Mouse (Mus musculus): Measurements from ENCODE around the gene Morn2.
"Not testable (repeated sequence)": the region's sequence is repeated elsewhere in the genome, so short reads cannot be mapped to it uniquely, and the experiment has no call there.

Morn2 gene

DNA sequence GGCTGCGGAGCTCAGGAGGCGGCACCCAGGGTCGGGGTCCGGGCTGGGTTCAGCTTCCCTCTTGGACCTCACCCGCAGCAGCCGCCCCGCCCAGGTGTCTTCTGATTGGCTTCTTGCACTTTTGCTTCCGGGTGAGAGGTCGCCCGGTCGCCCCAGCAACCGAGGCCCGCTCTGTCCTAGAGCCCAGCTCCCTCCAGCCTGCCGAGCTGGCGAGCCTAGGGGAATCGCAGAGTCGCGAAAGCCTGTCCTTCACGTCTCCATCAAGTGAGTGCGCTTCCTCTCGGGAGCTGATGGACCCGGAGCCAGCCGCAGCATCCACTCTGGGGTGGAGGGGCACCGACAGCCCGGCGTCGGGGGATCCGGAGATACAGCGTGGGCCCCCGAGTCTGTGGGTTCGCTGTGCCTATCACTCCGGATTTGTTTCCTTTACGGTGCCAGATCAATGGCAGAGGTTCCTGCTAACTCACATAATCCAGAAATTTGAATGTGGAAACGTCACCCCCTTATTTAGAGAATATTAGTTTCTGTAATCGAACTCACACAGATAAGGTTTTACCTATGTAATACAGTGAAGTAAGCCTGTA, at the start of gene Morn2, which contains the start of gene Dhx57:
Morn2 (plus strand) TSS at position 130 of the 584 bp plus-strand sequence.
Dhx57 (minus strand) TSS at position 403 of the 584 bp plus-strand sequence.
- DNase-seq, result peak; percentile 92 to 94

DNA sequence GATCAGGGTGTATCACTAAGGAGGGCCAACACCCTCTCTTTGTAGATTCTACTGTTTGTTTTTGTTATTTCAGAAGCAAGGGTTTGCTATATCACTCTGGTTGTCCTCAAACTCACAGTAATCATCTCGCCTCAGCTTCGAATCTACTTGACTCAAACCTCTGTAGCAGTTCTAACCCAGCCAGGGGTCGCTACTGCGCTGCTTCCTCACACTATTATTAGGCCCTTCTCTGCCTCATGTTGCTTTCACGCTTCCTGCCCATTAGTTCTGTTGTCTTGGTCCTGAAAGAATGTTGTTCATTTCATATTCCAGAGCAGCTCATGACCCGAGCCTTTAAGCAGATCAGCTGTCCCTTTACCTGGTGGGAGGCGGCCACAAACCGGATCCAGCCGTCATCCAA, 48.4 kb upstream of the Morn2 start:
- no peak for DNase-seq

DNA sequence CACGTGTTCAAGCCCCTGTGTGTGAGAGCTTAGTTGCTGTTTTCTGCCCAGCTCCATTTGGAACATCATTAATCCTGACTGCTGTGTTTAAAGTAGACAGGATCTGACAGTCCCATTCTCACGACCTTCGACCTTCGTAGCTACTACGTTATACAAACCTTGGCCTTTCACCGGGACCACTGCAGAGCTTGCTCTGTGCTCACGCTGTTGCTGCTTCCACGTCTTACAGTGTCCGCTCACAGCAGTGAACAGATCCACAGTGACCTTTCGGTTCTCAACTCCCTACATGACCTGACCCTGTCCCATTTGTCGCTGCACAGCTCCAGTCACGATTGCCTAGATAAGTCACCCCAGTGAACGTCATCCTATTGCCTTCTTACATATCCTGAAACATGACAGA, 46.9 kb upstream of the Morn2 start:
- no peak for DNase-seq

DNA sequence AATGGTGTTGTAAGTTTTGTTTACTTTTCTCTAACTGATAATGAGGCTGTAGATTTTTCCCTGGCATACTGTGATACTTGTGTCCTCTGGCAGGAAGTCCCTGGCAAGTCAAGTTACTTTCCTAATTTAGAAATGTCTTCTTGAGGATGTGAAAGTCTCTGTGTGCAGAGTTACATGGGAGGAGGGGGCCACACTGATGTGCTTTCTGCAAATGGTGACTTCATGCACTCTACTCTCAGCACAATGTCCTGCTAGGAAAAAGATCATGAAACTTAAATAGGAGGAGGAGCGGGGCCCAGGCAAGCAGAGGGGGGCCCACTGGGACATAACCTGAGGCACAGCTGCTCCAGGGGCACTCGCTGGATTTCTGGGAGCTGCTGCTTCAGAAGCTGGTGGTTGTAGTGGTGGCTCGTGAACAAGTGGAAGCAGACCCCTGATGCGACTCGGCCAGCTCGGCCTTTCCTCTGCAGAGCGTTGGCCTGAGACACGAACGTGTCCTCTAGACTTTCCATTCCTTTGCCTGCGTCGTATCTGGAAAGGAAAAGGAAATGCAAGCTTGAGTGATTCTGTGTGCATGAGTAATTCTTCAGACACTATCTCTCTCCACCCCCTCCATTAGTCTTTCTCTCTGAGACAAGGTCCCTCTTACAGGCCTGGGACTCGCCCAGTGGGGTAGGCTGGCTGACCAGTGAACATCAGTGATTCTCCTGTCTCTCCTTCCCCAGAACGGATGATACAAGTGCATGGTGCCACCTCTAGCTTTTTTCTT, 37.1 kb upstream of the Morn2 start:
- DNase-seq, result no peak

DNA sequence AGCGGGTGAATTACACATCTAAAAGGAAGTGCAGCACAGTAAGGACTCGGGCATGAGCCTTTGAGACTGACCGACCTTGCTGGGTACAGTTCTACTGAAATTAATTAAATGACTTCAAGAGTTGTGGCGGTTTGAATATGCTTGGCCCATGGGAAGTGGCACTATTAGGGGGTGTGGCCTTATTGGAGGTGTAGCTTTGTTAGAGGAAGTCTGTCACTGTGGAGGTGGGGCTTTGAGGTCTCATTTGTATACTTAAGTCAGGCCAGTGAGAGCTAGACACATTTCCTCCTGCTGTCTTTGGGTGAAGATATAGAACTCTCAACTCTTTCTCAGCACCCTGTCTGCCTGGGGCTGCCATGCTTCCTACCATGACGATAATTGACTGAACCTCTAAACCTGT, 35.6 kb upstream of the Morn2 start:
- DNase-seq, result no peak

DNA sequence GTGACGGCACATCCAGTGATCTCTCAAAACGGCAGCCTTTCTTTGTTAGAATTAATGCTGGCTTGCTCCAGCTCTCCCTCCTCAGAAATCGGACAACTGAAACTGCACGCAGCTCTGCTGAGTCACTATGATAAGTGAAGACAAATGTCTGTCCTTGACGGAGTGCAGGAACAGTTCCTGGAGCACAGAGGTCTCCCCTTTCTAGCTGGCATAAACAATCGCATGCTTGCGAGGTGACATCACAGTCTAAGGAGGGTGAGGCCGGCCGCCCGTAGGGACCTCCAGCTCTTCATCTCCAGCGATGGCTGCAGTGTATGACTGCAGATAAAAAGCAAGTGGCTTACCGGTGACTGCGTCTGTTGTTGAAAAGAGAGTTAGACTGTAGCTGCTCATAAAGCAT, 34.8 kb upstream of the Morn2 start:
- DNase-seq, result no peak

DNA sequence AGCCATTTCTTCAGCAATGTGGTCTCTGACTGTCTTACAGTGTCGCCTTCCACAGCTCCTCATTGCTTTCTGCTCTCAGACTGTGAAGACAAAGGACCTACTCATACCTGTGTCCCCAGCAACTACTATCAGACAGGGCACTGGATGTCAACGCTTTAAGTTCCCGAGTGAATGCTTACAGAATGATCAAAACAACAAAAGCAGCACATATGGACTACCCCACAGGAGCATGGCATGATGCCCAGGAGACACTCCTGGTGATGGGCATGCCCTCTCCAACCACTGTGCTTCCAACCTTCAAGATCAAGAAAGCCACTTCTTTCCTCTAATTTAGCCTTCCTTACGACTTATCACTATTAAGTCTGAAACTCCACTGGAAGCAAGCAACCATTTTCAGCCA, 22.9 kb upstream of the Morn2 start:
- no peak for DNase-seq

DNA sequence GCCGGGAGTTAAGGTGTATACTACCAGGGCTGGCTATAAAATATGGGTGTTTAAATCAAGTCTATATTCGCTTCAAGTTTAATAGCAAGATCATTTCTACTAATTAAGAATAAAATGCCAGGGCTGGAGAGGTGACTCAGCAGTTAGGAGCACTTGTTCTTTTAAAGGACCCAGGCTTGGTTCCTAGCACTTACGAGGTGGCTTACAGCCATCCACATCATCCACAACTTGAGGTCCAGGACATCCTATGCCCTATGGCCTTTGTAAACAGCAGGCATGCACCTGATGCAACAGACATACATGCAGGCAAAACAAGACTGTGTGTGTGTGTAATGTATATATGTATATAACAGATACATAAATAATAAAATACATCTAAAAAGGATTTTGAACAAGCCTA, 21.9 kb upstream of the Morn2 start:
- DNase-seq, result no peak

DNA sequence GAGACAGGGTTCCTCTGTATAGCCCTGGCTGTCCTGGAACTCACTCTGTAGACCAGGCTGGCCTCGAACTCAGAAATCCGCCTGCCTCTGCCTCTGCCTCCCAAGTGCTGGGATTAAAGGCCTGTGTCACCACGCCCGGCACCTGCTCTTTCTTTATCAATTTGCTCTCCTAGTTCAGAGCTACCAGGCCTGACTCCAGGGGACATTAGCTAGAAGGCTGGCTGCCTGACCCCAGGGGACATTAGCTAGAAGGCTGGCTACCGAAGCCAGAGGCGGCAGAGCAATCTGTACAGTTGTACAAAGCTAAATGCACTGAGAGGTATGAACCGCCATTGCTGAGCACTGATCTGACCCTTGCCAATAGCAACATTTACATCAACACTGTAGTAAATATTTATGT, 19.4 kb upstream of the Morn2 start:
- not testable (repeated sequence) for DNase-seq

DNA sequence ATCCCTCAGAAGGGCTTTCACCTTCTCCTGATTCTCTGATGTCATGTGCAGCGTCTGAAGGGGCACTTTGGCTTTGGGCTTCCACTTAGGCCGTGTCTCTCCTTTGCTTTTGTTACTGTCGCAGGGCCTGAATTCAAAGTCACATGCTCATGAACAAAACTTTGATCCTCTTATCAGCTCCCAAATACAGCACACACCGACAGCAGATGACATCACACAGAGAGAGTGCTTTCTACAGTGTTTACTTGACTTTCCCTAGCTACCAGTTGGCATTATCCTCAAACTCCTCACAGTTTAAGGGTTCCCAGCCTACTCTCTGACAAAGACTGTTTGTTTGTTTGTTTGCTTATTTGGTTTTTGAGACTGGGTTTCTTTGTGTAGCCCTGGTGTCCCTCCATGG, 11.7 kb upstream of the Morn2 start:
- DNase-seq, result no peak

DNA sequence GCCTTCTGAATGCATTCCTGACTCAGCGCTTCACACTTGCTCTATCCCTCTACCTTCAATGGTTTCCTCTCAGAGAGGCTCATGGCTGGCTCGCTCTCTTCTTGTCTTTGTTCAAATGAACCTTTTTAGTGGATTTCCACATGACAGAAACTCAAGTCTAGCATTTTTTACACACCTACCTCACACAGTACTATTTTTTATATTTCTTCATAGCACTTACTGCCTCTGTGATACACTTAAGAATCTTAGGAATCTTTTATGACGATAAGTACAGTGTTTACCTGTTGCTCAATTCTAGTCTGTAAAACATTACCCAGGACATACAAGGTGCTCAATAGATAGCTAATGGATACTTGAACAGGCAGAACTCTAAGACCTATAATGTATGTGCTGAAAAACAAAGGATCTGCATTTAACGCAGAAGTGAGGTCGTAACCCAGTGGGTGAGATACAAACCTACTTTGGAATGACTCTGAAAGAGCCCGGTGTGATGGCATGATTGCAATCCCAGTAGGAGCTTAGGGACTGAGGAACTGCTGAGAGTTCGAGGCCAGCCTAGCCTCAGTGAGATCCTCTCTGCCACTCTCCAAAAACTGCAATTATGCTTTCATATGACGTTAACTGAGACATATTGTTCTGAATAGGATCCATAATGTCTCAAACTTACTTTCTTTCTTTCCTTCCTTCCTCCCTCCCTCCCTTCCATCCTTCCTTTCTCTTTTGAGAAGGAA, 10.5 kb upstream of the Morn2 start:
- DNase-seq, result no peak

DNA sequence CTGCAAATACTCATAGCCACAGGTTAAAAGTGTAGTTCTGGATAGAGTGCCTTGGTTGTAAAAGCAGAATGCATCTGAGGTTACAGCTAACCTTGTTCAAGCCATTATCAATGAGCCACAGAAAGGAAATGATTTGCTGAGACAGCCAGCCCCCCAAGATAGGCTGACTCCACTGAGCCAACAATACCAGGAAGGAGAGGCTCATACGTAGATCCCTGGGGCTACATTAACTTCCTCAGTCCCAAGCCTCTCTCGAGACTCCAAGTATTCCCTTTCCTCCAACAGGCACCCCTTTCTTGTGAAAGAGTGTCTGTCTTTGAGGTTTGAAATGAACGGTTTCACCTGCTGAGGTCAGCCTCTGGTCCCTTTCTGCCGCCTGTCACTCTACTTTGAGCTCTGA, 5.6 kb upstream of the Morn2 start:
- no peak for DNase-seq

DNA sequence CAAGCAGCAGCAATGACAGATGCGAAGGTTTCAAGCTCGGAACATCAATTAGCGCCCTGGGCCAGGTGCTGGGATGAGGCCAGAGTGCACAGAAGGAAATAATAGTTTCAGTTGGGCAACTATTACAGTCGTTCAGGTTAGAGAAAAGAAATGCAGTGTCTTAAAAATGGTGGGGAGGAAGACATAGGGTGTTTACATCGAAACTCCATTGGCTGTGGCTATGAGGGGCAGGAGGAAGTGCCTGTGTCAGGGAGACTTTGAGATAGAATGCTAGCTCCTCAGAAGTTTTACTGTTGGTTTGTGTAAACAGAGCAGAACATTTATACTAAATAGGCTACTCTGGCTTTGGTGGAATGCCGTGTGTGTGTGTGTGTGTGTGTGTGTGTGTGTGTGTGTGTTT, 2.0 kb upstream of the Morn2 start:
- DNase-seq, result no peak

DNA sequence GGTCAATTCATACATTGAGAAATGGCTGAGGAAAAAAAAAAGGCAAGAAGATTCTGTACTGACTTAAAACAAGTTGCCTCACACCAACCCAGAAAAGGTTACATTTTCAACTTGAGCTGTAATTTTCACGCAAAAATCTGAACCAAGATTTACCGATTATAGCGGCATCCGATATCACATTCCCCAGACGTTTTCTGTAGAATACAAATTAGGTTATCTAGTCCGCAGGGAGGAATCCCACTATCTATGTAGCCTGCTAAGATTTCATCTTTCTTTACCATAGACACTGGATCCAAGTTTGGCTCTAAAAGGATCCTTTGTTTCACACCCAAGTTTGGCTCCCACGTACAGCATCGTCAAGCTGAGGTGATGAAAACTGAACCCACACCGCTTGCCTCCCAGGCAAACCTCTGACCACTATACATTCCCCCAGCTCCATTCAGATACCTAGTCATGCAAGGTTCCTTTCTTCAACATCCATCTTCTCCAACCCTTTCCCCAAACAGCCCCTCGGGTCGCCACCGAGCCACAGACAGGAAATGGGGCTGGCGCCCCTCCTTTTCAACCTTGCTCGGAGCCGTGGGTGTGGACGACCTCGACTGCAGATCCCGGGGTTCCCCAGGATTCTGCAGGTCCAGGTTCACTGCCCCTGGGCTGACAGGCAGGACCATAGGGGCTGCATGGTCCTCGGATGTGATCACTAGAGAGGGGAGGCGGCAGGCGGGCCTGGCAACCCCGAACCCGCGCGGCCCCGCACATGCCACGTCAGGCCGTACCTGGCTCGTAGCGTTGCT, 526 bp upstream of the Morn2 start:
- no peak for DNase-seq

DNA sequence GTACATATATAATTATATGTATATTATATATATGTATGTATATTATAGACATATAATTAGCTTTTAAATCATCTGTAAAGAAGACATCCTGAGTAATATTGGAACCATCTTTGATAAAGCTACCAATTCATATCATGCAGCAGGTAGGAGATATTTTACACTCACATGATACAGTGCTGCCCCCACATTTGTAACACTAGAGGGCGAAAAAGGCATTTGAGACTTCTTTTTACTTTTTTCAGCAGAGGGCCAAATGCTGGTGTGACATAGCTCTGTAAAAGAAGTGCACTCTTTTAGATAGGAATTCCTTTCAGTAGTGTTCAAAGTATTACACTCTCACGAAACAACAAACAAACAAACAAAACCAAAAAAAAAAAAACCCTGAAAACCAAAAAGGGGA, 1.1 kb downstream of the Morn2 start:
- DNase-seq, result no peak

DNA sequence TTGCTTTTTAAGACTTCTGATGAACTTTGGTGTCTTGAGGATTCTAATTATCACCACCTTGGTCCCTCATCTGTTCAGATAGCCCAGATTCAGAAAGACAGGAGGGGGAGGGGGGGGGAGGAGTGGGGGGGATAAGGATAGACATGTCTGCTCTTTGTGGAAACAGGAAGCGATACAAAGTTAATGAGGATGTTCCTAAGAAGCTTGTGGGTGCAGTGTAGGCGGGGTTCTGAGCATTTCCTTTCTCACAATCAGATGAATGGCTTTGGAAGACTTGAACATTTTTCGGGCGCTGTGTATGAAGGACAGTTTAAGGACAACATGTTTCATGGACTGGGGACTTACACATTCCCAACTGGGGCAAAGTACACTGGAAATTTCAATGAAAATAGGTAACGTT, 5.3 kb downstream of the Morn2 start:
- no peak for DNase-seq

DNA sequence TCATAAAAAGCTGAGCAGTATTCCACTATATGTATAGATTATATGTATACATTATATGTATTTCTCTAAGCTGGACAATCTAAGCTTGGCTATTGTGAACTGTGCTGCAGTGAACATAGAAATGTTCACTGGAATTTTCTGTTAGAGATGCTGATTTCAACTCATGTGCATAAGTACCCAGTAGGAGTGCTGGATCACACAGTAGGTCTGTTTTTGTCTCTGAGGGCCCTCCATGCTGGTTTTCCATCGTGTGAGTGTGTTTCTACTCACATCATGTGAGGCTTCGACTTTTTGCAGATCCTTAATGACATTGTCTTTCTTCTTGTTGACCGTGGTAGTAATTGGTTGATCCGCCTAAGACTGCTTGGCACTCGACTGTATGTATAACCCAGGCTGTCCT, 8.8 kb downstream of the Morn2 start:
- no peak for DNase-seq

DNA sequence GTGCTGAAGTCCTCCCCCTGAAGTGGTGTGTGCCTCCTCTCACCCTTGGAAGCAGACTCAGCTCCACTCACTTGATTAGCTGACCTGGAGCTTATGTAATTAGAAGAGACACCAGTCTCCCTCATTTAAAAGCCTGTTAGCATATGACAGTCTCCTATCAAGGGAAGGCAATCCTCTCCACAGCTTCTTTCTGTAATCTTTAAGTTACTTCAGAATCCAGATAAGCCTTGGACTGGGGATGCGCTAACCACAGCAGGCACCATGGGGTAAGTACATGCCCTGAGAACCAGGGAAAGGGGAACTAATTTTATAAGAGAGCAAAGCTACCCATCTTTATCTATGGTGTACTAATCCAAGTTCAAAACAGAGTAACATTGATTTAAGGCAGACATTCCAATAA, 17.2 kb downstream of the Morn2 start, which contains the start of gene Arhgef33:
Arhgef33 (plus strand) TSS at position 157 of the 400 bp plus-strand sequence.
- DNase-seq, result no peak

DNA sequence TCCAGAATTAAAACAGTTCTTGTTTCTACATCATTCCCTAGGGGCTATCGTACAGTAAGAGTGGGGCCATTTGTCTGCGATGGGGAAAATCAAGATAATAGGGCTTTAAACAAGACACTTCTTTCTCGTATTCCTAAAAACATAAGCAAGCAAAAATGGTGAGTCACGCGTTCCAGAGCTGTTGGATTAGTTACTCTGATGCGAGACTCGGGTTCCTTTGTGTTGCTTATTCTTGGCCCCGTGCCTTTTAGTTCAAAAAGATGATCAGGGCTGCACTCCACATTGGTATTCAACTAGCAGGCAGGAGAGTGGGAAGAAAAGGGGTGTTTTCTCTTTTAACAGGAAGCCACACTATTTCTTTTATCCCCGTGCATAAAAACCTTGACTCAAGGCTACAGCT, 21.8 kb downstream of the Morn2 start:
- DNase-seq, result no peak

DNA sequence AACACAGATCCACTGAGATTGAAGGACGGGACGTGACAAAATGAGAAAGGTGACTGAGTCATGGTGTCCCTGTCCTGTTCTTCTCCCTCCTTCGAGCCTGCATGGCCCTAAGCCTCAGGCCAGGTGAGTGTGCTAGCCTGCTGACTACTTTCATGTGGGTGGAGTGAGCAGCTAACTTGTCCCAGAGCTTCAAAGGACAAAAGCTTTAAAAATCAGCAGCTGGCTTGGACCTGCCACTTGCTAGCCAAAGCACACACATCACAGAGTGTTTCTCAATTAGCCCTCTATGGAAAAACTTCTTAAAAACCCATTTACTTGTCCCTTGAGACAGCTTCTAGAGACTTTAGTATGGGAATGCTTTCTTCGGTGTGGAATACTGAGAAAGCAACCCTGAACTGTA, 22.4 kb downstream of the Morn2 start:
- no peak for DNase-seq

DNA sequence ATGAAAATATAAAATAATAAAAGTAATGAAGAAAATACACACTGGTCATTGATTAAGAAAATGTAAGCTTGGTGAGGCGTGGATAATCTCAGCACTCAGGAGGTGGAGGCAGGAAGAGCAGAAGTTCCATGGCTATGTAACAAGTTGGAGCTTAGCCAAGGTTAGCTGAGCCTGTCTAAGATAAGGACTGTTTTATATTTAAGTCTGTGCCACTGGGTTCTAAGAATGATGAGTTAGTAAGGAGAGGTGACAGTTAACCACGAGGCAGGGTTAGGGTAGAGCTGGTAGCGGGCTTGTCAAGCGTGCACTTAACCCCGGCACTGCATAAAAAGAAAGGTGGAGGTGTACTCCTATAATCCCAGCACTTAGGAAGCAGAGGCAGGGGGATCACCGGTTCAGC, 32.2 kb downstream of the Morn2 start:
- no peak for DNase-seq

DNA sequence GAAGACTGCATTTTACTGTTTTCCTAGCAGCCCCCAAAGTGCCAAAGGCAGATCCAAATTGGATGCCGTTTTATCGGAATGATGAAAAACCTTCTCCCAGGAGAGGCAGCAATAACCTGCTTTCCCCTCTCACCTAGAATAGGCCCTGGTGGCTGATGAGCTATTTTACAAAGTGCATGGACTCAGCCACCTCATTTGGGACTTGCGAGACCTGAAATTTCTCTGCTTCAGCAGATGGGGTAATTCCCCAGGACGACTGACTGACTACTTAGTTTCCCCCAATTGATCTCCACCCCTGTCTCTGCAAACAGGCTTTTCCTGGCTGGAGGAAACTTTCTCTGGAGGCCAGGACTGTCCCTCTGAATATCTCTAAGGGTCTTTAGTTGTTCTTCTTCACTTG, 33.0 kb downstream of the Morn2 start:
- no peak for DNase-seq

DNA sequence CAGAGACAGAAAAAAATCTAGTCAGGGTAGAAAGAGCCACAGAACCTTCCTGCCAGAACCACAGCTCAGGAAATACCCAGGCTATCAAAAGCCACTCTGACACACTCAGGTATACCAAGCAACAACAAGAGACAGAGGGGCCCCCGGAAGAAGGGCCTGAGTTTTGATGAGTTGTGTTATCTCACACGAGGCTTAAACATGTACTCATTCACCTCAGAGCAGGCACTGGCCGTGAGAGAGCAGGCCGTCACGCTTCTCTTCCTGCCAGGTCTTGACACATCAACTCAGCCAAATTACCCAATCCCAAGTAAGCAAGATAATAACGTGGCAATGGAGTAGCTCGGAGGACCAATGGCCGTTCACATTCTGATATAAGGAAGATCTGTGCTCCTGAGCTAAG, 33.7 kb downstream of the Morn2 start:
- no peak for DNase-seq
